Mouse (Mus musculus): ENCODE results near the gene Prr5l.
"Not testable (repeated sequence)": the region's sequence is repeated elsewhere in the genome, so short reads cannot be mapped to it uniquely, and the experiment has no call there.

The Prr5l gene

GRCm38 (mm10) chr2:101759523-101760277, 123.1 kb downstream of the Prr5l start:
- DNase-seq, result no peak

DNA sequence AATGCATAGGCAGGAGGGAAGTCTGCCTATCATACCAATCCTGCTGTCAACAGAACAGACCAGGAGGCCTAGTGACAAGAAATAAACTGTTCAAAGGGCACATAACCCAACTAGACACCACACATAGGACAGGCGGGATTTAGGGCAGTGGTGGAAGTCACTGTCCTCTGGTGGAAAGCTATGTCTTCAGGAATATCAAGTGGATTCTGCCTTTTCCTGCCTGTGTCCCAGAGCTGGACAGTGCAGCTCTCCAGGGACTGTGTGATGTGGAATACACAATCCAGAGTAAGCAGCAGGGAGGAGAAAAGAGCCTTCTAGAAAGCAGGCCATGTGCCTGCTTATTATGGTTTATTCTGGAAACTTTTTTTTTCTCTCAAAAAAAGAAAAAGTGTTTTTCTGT, 125.0 kb downstream of the Prr5l start:
- no peak for DNase-seq

DNA sequence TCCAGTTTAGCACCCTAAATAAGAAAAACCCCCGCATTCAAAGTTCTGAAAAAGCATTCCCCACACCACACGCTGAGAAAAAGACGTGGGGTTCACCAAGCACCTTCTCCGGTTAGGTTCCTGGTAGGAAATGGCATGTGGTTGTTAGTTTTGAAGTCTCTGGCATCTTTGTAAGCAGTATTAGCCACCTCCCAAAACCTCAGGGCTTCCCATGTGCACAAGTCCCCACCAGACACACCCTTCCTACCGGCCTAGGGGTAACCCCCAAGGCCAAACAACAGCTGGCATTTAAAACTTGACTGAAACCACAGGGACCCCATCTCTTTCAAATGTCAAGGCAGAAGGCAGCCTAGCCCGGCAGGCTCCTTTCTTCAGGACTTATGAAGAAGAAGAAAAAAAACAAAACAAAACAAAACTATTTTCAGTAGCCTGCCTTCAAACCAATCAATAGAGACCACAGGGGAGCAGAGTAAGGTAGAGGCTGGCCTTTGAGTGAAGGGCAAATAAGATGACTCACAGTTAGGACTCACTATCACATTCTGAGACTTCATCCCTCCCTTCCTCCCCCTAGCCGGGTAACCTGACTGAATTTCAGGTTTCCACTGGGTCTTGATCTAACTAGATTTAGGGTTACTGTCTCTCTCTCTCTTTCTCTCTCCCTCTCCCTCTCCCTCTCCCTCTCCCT, 126.6 kb downstream of the Prr5l start:
- no peak for DNase-seq

GRCm38 (mm10) chr2:101754939-101755555, 127.8 kb downstream of the Prr5l start:
- DNase-seq, result no peak

- no peak for DNase-seq
Observed at GRCm38 (mm10) chr2:101754428-101754827, 128.4 kb downstream of the Prr5l start.

DNA sequence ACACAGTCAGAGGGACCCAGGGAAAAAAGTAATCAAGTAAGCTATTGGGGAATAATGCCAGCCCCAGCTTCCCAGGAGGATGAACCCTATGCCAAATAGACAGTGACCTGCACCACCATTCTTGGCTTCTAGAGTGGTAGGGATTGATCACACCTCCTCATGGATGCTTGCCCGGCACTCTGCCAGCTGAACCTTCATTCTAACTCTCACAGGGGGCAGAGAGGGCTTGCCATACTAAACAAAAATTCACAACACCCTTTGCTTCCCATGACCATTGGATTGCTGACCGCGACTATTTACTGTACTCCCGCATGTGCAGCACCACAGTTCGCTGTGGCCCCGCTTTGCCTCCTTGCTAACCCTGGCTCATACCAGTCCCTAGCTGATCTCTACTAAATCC, 129.8 kb downstream of the Prr5l start:
- DNase-seq, result no peak

DNA sequence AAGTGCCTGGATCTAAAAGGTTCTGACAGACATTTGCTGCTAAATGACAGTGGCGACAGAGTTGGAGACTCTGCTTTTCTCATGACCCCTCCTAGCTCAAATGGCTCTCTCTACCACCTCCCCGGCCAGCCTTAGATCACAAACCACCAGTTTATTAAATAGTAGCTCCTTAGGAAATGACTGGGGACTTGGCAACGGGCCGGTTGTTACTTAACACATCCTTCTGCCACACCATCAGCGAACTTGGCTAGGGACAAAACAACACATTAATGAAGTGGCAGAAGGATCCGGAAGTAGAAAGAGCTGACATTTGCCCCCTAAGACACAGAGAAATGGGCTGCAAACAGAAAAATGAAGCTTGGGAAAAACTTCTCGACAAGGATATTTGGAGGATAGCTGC, 130.4 kb downstream of the Prr5l start:
- DNase-seq, result no peak

DNA sequence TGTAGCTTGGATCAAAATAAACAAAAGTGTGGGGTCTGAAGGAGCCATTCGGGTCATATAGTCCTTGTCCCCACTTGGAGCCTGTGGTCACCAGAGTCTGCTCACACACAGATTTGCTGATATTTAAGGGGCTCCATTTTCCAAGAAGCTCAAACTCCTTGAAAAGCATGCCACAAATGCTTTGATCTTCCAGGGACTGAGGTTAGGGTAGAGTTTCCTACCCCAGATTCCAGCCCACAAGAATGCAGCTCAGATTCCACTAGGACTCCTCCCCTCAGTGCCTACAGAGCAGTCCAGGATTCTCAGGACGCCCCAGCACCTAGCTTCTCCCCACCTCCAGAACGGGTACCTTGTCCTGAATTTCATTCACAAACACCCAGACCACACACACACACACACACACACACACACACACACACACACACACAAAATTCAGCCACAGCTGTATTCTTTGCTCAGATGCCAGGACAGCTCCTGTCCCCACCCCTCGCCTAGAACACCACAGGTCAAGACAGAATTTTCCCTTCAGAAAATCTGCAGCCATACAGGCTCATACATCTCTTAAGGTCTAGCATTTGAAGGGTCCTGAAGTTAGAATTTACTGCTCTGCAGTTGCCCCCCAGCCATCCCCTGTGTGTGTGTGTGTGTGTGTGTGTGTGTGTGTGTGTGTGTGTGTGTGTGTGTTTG, 131.4 kb downstream of the Prr5l start:
- DNase-seq, result no peak

- DNase-seq, result no peak
Observed at GRCm38 (mm10) chr2:101746537-101746936, 136.3 kb downstream of the Prr5l start.

DNA sequence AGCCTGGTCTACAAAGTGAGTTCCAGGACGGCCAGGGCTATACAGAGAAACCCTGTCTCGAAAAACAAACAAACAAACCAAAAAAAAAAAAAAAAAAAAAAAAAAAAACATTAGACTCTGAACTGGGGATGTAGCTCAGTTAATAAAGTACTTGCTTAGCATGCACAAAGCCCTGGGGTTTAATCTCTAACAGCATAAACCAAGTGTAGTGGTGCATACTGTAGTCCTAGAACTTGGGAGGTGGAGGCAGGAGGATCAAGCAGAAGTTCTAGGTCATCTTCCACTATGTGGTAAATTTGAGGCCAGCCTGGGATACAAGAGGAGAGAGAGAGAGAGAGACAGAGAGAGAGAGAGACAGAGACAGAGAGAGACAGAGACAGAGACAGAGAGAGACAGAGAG, 137.2 kb downstream of the Prr5l start:
- DNase-seq, result not testable (repeated sequence)

DNA sequence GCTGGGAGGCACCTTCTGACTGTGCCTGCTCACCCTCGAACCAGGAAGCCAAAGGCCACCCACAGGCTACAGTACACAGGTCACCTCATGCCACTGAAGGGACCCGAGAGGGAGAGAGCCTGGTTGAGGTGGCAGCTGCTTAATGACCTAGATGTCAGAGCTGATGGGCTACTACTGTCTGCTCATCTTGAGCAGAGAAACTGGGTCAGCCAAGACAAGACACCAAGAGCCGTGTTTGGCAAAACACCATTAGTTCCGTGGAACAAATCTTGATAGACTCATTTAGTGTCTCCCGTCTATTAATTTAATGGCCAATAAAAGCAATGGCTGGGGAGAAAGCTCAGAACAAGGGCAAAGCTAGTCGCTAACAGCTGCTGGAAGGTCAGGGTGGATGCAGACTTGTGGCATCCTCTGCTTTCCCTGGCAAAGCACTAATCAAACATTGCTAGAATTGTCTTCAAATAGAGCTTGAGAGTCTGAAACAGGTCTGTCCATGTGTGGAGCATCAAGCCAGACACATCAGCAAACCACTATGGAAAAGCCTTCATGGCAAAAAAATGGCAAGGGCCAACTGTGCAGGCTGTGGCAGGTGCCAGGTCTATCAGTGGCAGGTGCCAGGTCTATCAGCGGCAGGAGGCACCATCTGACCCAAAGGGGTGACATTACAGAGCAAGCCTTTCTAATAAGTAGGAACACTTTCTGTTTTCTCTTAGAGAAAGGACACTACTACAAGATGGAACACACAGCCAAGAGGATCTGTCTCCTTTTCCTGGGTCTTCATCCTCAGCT, 140.6 kb downstream of the Prr5l start:
- no peak for DNase-seq

DNA sequence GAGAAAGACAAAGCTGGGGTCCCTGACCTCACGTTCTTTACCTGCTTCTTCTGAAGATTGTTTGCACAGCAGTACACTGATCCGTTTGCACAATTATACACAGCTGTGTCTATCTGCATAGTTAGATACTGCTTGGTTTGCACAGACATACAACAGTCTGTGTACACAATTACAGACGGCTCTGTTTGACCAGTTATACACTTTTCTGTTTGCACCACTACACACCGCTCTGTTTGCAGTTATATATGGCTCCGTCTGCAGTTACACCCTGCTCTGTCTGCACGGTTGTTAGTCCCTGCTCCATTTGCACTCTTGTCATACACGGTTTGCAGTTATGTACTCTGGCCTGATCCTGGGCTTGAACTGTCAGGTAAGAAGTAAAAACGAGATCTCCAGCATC, 141.2 kb downstream of the Prr5l start:
- DNase-seq, result no peak

- DNase-seq, result no peak
Observed at GRCm38 (mm10) chr2:101739914-101740313, 142.9 kb downstream of the Prr5l start.

DNA sequence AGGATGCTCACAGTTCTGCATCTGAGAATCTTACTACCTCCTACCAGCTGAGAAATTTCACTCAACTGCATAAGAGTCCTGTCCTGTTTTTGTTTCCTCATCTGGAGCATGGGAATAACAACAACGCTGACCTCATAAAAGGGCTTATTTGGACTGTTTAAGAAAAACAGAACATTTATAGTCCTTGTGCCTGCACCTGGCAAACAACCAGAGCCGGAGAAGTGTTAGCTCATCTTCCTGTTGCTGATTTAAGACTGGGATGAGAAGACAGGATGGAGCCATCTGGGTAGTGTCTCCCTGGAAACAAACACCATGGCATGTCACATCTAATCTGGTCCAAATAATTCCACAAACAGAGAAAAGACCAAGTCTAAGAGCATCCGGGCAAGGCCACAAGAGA, 149.3 kb downstream of the Prr5l start:
- peak; percentile 36 for DNase-seq

DNA sequence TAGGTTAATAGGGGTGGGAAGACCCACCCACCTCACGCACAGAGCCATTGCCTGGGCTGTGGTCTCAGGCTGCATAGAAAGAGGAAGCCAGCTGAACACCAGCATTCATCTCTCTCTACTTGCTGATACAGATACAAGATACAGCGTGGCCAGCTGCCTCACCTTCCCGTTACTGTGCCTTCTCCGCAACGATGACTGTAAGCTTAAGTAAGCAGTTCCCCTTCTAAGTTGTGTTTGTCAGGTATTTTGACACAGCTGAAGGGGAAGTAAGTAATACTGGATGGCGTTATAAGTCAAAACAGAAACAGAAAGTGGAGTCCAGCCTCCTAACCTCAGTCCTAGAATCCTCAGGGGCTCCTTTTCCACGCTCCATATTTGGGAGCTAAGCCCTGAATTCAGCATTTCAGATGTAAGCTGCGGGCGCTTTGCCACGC, 150.0 kb downstream of the Prr5l start:
- DNase-seq, result no peak

GRCm38 (mm10) chr2:101730972-101731371, 151.9 kb downstream of the Prr5l start:
- no peak for DNase-seq

DNA sequence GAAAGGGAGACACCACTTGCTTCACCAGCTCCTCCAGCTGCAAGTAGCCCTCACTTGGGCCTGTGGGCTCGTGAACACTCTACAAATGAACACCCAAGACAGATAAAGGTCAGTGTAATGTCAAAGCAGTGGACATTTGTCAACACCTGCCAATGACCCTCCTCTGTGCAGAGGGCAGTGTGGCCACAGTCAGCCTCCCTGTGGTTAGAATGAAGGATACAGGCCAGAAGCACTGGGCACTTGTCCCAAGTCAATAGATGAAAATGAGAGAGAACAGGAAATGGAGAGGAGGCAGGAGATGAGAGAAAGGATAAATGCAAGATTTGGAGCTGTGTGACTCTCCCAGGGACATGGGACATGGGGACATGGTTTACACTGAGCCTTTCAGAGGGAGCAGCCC, 153.4 kb downstream of the Prr5l start:
- no peak for DNase-seq

- no peak for DNase-seq
Observed at GRCm38 (mm10) chr2:101727787-101728186, 155.0 kb downstream of the Prr5l start.

DNA sequence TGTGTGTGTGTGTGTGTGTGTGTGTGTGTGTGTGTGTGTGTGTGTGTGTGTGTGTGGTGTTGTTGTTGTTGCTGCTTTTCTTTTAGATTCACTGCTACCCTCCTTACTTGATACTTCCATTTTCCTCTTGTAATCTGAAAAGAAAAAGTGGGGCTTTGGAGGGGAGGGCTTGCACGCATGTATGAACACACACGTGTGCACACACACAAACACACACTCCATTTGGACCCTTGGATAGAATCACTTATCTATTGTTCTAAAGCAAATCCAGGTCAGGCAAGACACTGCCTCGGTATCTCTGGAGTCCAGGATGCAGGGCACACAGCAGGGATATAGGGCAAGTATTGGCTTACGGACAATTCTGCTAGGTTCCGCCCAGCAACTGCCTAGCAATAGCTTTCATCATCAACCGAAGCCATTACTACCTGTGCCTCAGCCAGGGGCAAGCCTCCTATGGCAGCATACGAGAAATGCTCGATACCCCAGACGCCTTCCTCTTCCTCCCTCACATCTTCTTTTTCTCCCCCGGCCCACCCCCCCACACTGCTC, 159.4 kb downstream of the Prr5l start:
- DNase-seq, result no peak

DNA sequence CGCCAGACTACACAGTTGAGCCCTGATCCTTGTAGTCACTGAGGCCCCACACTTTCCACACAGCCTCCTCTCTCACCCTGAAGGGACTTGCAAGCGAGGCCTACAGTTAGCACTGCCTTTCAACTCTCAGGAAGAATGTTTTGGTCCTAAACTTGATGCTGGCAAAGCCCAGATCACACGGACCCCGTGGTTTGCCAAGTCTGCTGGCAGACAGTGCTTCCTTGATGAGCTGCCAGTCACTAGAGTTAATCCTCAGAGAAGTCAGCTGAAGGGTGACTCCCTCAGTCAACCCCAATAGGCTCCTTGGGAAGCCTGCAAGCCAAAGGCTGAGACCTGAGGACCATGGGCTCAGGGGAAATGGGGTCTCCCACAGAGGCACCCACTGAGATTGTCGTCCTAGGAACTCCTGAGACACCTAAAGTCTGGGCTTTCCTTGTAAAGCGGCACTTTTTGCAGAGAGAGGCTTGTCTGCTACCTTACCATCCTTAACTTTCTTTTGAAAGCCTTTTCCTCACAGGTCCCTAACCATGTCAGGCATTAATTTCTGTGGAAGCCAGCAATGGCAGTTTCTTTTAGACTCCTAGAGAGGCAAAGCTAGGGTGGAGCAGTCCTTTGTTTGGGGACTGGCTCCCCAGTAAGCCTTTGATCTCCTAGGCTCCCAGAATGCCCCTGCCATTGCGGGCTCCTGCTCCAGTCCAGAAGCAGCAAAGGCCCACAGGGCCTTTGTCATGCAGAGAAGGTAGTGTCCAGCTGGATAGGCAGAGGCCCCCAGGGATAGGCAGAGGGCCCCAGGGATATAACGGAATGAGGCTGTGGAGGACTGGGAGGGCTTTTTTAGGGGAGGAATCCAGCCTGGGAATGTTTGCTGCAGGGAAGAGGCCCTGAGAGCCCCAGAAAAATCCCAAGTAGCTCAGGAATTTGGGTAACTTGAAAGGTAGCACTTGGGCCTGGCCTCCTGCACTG, 160.2 kb downstream of the Prr5l start:
- no peak for DNase-seq

GRCm38 (mm10) chr2:101721835-101722234, 161.0 kb downstream of the Prr5l start:
- no peak for DNase-seq
